Mouse (Mus musculus): Measurements from ENCODE around the gene Hlx. TPM values are rescaled to one million over a fixed set of nuclear protein-coding genes. Genes with fewer than 3 reads are reported as not detected.

The Hlx gene
- total RNA-seq (2021) (10 to 100 TPM in 1 of 2 experiments, 1 to 10 TPM in 1; 7.0 to 17.3 TPM), polyA plus RNA-seq (2012; rRNA removed) (28.0 and 37.9 TPM in 2 replicates)
- long read RNA-seq, transcript Hlx-201 (4 exons, 2,278 nt), result major isoform, 11 of 12 reads
- long read RNA-seq, partial matches to known transcripts, result 1 of 12 reads
- long read RNA-seq, other reads (novel, unspliced or antisense), result 0 of 12 reads

DNA sequence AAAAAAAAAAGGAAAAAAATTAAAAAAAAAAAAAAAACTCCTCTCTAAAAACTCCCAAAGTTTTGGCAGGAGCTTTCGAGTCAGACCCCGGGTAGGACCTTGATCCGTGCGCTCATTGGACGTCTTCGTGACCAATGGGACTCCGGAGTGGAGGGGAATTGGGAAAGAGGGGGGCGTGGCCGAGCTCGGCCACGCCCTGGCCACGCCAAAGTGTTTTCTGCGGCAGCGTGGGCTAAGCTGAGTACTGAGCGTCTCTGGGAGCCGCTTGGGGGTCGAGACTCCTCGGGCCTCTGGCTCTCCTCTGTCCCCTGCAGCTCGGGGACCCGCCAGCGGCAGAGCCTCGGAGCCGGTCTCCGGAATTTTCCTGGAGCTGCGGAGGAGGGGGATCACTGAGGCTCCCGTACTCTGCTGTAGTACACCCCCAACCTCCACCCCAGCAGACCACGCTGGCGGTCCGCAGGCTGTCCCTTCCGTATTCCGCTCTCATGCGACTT lies at the start of gene Hlx:
Gene Hlx, minus strand, starts transcription at position 64 of the 494 bp plus-strand sequence.
- peak; percentile 80 for DNase-seq

DNA sequence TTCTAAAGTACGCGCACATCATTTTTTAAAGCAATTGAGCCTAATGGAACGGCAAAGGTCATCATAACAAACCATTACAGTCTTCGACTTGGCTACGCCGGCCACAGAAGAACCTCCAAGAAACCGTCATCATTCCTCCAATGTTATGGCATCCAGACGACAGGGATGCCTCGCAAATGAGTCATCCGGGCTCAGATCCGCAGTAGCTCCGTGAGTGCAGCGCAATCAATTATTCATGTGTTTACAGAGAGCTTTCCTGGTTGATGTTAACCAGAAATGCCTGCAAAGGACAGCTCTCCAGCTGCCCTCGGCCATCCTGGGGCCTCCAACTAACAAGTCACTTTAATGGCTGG lies 49.7 kb upstream of the Hlx start:
- peak; percentile 55 for DNase-seq

DNA sequence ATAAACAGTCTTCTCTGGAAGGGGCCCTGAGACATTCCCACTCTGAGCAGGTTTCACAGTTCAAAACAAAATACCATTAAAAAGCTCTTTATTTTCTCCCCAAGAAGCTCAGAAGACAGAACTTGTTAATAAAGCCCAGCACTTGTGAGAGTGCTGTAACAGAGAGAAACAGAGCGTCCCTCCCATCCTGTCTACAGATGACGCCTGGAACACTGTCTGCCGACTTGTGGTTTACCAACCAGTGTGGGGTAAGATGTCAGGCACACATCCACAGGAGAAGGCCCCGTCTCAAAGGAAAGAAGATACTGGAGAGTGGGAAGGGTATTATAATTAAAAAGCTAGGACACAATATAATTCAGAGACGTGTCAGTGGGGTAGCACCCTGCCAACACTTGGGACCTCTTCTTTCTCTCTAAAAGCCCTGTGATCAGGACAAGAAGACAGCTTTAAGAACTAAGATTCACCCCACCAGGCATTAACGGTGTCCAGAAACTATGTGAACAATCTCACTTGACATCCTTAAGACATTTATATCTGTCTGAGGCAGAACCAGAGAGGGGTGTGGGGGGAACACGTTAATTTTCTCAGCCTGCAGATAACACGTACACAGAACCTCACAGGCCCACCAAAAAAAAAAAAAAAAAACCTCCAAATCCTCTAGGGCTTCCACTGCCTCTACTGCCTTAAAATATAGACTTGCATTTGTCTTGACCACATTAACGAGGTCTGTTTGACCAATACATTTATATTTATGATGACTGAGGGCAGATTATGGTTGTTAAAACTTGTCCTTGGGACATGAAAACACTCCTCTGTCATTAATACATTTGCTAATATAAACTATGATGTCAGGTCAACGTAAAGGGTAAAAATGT lies 49.1 kb upstream of the Hlx start:
- no peak for DNase-seq

DNA sequence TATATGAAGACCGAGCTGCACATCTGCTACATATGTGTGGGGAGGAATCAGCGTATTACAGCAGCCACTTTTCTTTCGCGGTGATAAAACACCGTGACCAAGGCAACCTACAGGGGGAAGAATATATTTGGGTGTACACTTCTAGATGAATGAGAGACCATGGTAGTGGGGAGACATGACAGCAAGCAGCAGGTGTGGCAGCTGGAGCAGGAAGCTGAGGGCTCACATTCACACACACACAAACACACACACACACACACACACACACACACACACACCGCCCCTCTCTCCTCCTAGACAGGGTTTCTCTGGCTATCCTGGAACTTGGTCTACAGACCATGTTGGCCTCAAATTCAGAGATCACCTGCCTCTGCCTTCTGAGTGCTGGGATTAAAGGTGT lies 45.7 kb upstream of the Hlx start:
- DNase-seq, result no peak

DNA sequence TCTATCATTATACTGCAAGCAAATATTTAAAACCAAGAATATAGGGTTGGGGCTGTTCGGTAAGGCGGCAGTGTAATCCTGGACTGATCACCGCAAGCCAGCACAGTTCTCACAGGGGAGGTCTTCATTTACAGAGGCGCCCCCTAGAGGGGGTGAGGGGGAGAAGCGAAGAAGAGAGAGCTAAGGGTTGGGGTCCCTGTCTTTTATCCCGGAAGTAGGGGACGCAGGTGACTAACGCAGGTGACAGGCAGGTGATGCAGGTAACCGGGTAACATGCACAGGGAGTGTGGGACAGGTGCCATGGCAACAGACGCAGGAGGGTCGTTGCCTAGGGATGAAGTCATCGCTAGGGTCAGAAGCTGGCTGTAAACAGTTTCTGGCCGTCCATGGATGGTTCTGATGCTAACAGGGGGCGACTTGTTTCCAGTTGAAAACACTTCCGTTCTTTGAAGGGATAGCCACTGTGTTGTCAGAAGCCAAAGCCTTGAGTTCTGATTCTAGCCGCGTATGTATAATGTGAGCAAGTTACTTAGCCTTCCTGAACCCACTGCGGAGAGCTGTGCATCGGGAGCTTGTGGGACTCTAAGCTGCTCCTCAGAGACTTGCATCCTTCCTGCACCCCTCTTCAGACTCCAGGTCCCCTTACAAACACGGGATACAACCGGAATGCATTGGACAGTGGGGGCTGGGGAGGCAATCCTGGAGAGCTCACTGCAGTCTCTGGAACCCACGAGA lies 44.8 kb upstream of the Hlx start:
- no peak for DNase-seq

DNA sequence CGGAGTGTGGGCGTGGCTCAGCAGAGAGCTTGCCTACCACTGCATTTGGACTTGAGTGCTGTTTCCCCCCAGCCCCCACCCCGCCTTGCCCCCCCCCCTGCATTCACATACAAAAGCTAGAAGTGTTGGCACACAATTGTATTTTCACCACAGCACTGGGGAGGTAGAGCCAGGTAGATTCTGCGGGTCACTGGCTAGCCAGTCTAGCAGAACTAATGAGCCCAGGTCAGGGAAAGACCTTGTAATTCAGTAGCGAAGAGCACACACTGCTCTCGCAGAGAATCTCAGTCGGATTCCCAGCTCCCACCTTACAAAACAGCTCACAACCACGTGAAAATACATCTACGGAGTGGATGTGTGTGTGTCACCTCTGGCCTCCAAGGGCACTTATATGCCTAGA lies 42.9 kb upstream of the Hlx start:
- no peak for DNase-seq

DNA sequence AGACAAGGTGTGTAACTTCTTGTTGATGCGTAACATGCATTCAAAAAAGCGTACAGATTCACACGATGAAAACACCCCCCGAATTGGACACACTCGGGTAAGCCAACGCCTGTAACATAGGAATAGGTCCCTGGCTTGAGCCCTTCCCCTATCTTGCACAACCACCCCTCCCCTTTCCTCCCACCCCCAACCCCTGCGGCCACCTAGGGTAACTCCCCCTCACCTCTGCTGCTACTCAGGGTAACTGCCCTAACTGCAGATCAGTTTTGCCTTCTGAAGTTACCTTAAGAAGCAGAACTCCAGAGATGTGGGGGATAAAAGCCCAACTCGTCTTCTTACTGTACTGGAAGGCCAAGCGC lies 39.5 kb upstream of the Hlx start:
- no peak for DNase-seq

DNA sequence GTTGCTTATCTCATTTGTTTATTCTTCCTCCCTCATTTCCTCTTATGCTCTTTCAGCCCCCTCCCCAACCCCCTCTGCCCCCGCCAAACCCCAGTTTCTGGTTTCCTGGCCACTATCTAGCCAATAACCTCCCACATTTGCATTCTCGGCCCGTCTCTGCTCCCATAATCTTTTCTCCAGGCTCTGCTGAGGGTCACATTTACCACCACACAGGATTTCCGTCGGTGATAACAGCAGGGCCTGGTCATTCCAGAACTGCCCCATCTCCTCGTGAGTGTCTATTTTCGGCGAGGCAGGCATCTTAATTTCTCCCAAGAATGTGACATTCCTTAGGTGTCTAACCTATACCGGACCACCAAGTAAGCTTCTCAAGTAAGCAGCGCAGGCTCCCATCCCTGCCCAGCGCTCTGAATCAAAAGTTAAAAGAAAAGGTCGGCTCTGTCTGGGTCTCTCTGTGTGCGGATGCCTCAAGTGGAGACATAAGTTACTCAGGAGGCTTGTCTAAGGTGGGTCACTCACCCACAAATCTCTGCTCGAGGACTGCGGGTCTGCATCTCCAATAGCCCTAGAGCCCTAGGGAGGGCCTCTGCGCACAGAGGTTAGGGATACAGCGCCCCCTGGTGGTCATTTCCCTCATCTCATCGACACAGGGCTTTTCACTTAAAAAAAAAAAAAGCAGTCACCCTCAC lies 38.9 kb upstream of the Hlx start:
- peak; percentile 67 for DNase-seq

DNA sequence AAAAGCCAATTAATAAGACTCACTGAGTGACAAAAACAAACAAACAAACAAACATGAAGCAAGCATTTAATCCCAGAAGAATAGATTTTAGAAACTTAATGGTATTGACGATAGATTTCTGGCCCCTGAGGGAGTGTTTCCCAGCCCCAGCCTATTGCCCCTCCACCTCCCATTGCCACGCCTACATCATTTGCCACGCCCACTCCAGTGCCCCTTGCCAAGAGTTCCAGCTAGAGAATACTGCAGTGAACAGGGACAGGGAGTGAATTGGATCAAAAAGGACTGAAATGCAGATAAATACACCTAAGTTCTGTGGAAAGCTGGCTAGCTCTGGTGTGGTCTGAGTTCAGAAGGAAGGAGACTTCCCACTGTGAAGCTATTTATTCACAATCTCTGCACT lies 31.4 kb upstream of the Hlx start:
- peak; percentile 20 for DNase-seq

DNA sequence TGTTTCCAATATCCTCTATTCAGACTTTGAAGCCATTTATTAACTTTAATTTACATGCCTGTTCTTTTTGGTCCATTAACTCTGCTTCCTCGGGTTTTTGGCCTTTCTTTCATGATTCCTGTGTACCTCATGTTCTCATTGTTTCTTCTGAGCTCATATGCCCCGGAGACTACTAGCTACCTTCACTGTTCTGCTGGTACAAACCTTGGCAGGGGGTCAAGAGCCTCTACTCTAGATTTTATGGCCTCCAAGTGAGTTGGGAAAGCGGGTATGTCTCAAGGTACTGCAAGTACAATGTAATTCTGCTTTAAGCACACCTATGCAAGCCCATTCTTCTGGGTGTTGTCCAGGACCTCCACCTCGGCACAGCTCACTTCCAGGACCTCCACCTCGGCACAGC lies 30.5 kb upstream of the Hlx start:
- DNase-seq, result no peak

DNA sequence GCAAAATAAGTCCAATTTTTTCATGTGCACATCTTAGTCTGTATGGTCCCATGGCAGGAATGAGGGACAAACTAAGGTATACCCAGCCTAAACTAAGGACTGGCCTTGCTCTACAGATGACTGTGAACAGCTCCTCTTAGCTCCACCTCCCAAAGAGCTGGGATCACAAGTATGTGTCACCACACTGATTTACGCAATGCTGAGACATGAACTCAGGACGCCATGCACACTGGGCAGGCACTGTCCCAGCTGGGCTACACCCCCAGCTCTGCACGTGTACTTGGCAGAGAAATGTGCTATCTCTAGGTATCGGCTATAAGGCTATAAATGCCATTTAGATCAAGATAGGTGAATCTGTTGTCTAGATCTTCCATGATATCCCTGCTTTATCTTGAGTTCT lies 29.6 kb upstream of the Hlx start:
- DNase-seq, result peak; percentile 42

DNA sequence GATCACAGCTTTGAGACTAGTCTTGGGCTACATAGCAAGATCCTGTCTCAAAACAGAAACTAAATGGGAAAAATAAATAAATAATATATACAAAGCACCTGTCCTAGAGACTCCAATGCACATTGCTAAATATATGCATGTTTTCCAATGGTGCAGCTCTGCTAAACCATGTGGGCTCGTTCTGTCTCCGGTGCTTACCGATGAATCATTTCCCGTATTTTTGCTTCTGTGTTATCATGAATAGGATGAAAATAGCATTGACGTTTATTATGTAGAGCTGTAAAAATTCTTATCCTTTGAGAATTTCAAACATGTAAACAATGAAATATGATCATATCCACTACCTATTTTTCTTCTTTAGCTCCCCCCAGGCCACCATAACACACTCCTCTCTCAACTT lies 20.3 kb upstream of the Hlx start:
- DNase-seq, result no peak

DNA sequence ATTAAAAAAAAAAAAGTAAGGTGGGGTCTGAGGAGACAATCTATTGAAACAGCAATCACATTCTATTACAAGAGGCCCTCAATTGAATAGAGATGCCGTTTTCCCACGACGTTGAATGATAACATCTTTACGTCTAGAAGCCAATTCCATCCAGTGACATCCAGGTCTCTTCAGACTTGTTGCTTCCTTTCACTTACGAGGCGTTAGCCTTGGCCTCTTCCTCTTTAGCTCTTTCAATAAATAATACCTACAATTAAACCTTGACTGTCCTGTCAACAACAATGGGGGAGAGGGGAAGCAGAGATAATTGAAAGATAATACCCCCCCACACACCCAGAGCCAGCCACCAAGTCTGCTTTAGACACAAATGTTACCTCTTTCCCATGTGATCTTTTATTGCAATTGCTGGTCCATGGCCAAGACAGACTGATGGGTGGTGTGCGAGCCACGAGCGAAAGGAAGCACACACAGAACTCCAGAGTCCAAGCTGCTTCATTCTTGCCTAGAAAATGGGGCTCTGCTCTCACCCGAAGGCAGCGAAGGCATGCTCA lies 17.8 kb upstream of the Hlx start:
- DNase-seq, result no peak

DNA sequence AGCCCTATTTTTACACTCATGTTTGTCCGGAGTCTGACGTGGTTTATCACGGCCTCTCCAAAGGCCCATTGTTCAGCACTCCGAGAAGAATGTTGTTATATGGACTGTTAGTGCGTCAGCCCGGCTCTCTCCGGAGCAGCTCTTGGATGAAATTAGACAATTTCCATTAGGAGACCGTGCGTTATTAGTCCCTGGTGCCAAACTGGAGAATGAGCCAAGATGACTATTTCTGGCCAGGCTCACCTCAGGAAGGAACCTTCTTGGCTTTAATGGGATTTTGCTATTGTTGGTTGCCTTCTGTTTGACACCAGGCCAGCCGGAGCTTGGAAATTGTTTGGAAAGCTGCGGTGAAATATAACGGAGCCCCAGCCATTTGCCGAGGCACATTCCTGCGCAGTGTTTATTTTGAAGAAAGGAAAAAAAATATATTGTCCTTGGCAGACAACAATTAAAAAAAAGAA lies 16.3 kb upstream of the Hlx start:
- DNase-seq, result peak; percentile 59

DNA sequence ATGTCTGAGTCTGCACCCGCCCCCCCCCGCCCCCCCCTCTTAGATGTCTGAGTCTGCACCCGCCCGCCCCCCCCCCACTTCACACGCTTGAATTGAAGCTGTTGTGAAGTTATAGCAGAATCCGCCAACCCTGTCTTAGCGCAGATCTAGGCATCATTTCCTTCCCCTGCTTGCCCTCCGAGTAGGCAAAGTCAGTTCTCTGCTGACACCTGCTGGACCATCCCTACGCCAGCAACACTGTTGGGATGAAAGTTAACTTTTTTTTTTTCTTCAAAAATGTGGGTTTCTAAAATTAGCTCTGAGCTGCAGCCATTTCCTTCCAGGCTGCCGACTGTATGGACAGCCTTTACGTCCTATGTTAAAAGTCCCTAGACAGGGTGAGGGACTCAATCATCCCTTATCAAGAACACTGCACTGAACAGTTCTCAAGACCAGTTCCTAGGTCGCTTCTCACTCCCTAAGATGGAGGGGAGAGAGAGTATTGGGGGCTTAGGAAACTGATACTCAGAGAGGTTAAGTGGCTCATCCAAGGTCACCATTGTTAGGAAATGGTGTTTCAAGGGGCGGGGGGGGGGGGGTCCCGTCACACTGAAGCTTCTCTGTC lies 5.6 kb upstream of the Hlx start:
- peak; percentile 70 for DNase-seq

DNA sequence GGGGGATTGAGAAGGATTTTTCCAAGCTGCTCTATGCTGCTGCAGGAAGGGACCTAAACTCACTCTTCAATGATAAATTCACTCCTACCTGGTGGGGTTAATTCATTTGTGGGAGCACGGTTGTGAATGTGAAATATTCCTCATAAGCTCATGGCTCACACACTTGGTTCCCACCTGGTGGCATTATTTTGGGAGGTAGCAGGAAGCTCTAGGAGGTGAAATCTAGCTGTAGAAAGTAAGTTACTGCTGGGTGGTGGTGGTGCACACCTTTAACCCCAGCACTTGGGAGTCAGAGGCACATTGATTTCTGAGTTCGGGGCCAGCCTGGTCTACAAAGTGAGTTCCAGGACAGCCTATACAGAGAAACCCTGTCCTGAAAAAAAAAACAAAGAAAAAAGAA lies 4.8 kb upstream of the Hlx start:
- no peak for DNase-seq

DNA sequence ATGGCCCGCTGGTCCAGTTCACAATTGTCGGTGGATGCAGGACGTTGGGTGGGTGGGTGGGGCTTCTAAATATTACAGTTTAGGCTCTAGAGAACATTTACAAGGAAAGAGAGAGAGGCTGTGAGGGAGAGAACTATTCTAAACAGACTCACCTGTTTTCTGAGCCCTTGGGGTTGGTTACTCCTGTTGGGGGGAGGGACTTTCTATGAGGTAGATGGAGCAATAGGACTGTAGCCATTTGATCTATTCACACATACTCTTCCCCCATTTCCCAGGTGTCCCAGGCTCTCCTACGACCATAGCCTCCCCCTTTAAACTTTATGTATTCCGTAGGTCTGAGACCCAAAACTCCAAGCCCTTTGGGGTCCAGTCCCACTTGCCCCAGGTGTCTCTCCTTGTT lies 3.8 kb upstream of the Hlx start:
- DNase-seq, result no peak

DNA sequence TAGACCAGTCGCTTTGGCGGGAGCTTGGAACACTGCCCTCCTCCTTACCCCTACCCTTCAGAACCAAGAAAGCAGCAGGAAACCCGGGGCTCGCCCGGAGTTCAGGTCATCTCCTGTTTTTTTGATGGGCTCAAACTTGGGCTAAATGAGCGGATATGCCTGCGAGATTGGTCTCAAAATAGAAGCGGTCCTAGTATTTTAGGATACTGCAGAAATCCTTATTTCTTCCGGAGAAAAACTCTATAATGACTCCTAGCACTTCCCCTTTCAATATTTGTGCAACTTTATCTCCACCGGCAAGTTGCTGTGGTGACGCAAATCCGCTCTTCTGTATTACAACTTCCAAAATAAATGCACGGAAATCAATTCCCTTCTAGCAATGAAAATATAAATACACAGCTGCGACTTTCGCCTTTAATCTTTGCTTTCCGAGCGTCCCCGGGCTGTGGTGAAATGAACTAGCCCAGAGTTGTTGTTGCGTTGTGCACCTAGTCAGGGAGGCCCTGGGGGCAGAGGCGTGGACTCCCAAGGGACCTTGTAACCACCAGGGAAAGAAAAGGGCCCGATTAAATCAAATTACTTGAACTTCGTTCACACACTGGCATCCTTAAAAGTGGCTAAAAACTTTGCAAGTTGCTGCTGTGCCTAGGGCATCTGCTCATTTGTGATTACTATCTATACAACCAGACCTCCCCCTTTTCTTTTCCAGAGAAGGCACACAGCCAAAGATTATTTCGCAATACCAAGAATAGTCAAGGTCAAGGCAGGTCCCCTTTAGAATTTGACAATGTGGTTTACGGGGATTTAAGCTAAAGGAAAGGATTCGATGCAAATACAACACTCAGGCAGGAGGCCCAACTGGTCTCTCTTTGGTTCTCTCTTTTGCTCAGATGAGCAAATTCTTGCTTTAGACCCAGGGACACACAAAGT lies 2.8 kb upstream of the Hlx start:
- DNase-seq, result peak; percentile 48

DNA sequence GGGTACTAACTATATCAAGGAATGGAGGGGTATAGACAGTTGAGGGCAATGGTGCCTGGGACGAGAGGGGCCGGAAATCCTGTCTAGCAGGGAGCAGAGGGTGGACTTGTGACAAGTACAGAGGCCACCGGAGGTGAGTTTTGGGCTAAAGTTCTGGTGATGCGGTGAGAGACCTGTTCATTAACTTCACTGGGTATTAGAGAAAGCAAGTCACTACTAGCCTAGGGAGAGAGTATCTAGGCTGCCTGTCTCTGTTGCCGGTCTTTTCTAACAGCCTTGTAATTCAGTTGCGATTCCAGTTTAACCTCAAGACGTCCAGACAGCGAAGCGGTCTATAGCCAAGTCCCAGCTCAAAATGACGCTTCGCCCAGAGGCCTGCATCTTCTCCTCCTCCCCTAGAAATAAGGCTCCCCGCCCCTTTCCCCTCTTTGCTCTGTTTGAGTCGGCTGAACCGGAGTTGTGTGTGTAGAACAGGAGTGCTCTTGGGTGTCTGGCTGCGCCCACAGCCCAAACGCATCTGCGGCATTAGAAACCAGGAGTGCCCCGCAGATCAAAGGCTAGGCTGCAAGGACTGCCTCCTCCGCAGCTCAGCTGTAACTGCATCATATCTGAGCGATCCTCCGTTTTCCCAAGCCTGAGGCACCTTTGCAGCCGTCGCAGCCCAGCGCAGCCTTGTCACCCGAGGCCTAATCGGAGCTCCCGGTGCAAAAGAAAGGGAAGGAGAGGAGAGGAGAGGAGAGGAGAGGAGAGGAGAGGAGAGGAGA lies 1.8 kb upstream of the Hlx start:
- DNase-seq, result peak; percentile 32

Measured in adrenal gland, adult 2 months (tissue).